Mouse (Mus musculus): ENCODE measurements around the gene Kcnj1.

DNA sequence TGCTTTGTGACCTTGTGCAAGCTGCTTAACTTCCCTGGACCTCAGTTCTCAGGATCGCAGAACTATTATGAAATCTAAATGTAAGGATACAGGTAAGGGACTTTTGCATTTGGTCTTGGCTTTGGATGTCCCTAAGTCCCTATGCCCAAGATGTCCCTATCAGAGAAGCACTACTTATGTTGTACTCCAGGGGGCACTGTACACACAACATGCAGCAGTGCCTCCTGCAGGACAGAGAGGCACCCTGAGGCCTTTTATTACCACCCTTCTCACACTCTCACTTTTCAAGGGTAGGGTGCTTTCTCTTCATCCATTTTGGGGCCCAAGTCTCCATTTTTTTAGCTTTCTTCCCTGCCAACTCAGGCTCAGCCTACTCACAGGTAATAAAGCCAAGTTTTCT lies 15.8 kb downstream of the Kcnj1 start:
- TF ChIP-seq POLR2A (IDR thresholded peaks at IDR 0.05; ENCODE audit: low read depth, low read length): no peak
- TF ChIP-seq CTCF (IDR thresholded peaks at IDR 0.05; ENCODE audit: extremely low read depth, insufficient read depth, insufficient read length, insufficient replicate concordance): peak; percentile 84; the same call in 1 of the 2 replicates
